Mouse (Mus musculus) kidney, postnatal 4 days (tissue): ENCODE measurements at regions not wholly inside any gene's neighbourhood (a gene's known extent, or its start where the extent isn't known, plus 50 kb on each side); places are given as distances from the start of the nearest gene placed in this dataset.
"Not testable (repeated sequence)": the region's sequence is repeated elsewhere in the genome, so short reads cannot be mapped to it uniquely, and the experiment has no call there.

Experiments used
- DNase-seq, 2 experiments: peaks; one replicate each; pipeline ENCODE4 v3.0.0; 2021; ENCODE audit warnings: mixed read lengths in 2 of 2

- peak; percentile 2 to 6 for DNase-seq
Observed at GRCm38 (mm10) chr12:47162624-47163151, 344.0 kb upstream of the Nova1 start.

DNA sequence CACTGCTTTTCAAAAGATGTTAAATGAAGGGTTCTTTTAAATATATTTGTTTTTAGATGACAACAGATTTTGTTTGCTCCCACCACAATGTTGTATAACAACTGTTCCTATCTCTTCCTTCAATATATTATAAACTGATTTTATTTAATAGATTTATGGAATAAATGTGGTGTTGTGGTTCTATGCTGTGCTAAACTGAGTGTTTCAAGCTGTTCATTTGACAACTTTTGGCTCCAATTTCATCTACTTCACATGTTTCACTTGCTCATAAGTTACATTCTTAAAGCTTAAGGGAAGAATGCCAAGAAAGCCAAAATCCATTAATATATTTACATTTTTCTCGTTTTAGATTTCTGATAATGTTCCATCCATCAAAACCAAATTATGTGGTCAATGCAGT, 341.9 kb upstream of the Nova1 start:
- no peak for DNase-seq

- not testable (repeated sequence) for DNase-seq
Observed at GRCm38 (mm10) chr12:47155916-47156315, 337.2 kb upstream of the Nova1 start.

DNA sequence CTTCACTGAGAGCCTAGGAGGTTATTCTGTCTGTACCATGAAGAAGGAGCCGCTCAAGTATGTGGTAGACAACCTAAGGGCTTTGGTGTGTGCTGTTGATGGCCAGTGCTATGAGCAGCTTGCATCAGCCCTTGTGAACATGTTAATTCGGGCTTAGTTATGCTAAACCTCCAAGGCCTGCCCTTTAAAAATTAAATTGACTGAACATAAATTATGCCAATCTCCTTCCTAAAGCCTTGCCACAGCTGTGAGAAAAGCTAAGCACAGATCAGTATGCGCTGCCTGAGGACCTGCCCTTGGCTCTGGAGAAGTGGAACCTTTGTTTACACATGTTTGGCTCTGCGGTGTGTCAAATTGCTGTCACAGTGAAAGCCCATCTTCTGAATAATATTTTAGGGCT, 321.9 kb upstream of the Nova1 start:
- DNase-seq, result no peak

DNA sequence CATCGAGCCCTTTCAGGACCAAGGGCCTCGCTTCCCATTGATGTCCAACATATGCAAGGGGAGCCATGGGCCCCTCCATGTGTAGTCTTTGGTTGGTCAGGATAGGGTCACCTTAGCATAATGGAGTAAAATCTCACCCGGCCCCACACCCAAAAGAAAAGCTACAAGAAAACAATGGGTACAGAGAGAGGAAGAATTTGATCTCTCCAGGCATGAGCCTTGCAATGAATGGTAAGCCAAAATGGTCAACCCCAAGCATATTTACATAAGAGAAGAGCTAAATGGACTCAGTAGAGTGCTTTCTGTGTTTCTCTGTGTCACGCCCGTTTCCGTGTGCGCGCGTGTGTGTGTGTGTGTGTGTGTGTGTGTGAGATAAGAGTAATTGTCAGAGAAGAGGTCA, 311.1 kb upstream of the Nova1 start:
- DNase-seq, result no peak

DNA sequence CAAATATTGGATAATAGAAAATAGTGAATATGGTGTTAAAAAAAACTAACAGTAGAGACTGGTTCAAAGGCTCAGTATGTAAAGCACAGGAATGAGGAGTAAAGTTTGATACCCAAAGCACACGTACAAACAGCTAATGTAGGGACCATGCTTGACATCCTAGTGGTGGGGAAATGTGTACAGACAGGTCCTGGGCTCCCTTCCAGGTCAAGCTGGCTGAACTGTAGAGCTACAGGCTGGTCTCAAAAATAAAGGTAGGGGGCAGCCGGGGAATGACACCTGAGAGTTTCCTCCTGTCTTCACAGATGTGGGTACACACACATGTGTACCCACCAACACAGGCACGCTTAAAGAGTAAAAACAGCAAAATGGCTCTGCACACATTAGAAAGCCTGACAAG, 309.9 kb upstream of the Nova1 start:
- no peak for DNase-seq

DNA sequence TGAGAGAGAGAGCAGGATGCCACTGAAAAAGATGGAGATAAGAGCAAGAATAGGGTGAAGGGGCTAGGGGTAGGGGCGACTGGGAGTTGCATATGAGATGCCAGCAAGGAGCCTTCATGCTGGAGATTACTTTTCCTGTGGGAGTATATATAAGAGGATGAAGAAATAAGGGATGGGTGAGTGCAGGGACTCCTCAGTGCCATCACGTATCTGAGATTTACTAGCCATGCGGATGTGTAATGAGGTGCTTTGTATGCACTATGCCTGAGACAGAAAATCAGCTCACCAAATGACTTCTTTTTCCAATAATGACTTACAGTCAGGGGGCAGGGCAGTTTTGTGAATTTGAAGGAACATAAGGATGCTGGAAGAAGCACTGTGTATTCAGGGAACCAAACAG, 302.7 kb upstream of the Nova1 start:
- no peak for DNase-seq

DNA sequence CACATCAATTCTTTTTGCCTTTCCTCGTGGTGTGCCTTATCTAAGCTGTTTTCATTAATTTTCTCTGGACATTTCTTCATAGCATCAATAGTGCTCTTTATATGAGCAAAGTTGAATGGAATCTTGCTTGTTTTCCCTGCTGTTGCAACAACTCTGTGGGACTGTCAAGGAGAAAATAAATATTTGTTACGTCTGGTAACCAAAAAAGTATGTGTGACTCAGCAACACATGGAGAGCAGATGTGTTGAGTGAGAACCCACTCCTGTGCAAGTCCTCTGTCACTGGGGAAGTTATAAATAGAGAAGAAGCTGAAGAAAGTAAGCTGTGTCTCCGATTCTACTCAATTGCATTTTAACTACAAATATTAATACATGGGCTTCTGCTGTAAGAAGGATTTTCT, 298.8 kb upstream of the Nova1 start:
- DNase-seq, result no peak

GRCm38 (mm10) chr12:47089234-47089633, 270.5 kb upstream of the Nova1 start:
- no peak for DNase-seq

GRCm38 (mm10) chr12:47074961-47075360, 256.2 kb upstream of the Nova1 start:
- no peak for DNase-seq

- DNase-seq, result no peak
Observed at GRCm38 (mm10) chr12:47052474-47052873, 233.7 kb upstream of the Nova1 start.

- DNase-seq, result no peak
Observed at GRCm38 (mm10) chr12:47020810-47021348, 202.2 kb upstream of the Nova1 start.

GRCm38 (mm10) chr12:46992343-46992742, 173.6 kb upstream of the Nova1 start:
- peak in 1 of 2 experiments; percentile 2 for DNase-seq

GRCm38 (mm10) chr12:46988972-46989371, 170.2 kb upstream of the Nova1 start:
- no peak for DNase-seq

- no peak for DNase-seq
Observed at GRCm38 (mm10) chr12:46950223-46950779, 131.6 kb upstream of the Nova1 start.

DNA sequence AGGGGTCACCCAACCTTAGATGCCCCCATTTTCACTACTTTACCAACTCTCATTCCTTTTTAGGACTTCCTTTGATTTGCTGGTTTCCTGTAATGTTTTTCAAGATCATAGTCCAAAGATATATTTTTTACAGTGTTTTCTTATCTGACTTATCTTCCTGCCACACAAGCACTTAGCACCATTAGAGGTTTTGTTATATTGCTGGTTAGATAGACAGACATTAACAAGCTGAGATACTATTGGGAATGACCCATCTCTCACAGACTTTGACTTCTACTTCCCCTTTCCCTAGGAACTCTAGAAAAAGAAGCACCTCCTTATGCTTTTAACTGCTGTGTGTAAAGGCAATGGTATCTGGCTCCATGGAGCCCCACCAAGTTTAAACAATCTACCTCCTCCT, 127.0 kb upstream of the Nova1 start:
- no peak for DNase-seq

DNA sequence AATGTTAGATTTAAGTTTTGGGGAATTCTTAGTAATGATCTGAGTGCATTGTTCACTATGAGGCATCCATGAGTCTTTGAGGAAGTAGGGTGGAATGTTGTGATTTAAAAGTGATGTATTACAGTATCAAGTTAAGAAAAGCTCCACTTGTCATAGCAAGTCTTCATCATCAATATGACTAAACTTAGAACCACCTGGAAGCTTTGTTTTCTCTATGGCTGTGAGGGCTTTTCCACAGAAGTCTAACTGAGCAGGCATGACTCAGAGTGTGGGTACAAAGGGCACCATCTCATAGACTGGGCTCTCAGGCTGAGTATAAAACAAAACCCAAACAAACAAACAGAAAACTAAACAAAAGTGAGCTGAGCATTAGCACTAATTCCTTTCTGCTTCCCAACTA, 112.4 kb upstream of the Nova1 start:
- DNase-seq, result no peak

DNA sequence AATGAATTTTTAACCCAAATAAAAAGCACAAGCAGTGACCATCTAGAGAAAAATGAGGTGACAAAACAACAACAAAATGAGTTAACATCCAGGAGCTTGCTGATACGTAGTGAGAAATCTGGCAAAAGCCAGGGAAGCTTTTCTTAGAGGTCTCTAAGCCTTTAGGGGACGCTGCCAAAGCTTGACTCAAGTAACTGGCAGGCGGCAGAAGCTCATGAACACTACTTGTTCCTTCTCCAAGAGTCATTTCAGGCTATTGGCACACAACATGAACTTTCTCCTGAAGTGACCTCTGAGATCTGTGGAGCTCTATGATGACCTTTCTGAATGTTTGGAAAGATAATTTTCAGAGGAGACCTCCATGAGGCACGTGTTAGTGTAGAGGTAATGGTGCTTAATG, 98.6 kb upstream of the Nova1 start:
- DNase-seq, result no peak

- no peak for DNase-seq
Observed at GRCm38 (mm10) chr12:46878164-46878563, 59.4 kb upstream of the Nova1 start.

GRCm38 (mm10) chr12:46870130-46870529, 51.4 kb upstream of the Nova1 start:
- no peak for DNase-seq
